Mouse (Mus musculus) erythroblast, embryonic 14.5 days (primary cell): Measurements from ENCODE around the gene Pcid2.

Experiments
- GATA1 ChIP-seq: IDR thresholded peaks from 2 replicates; pipeline ENCODE4 v1.6.1; 2012; ENCODE audit warnings: low read length, inconsistent platforms, mixed read lengths
- TAL1 ChIP-seq: IDR thresholded peaks from 3 replicates; pipeline ENCODE4 v1.6.1; 2012; ENCODE audit warnings: low read length, inconsistent platforms, mixed read lengths

GRCm38 (mm10) chr8:13113232-13113631, 8.0 kb upstream of the Pcid2 start:
- TF ChIP-seq GATA1 (no peak), TAL1 (no peak)
